Mouse (Mus musculus): ENCODE data around the gene 9130023H24Rik.

Gene 9130023H24Rik

DNA sequence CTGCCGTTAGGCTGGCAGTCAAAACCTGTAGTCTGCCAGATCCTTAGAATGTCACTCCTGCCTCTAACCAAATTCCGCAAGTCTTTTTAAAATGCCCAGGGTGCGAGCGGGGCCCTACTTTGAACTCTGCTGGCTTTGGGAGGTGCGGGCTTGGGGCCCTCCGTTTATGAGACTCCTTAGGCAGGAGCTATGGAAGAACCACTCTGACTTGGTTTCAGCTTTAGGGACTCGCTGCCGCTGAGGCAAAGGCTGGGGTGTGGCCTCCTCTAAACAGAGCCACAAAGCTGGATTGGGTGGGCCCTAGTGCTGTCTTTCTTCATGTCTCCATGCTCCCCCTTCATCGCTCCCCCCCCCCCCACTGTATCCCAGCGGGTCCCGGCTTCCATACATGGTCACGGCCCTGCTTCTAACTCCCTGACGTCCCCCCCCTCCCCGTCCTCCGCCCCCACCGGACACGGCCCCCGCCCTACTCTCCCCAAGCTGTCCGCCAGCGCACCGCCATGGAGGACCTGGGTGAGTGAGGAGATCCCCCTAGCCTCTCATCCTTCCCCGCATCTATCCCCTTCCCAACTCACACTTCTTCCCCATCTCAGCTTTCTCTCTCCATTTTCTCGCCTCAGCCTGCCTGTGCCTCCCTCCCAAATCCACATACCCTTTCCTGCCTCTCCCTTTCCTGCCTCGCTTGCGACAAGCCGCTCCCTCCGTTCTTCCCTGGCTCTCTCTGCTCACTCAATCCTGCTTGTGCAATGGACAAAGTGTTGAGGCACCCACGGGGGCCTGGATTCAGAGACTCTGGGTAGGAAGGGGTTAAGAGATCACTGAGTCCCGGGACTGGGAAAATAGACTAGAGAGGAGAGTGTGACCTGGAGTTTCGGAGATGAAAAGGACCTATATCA lies 8.9 kb upstream of the 9130023H24Rik start, which contains the start of gene Tgfb1i1:
Gene Tgfb1i1, plus strand, starts transcription at position 317 of the 896 bp plus-strand sequence.
- DNase-seq = peak; percentile 98

DNA sequence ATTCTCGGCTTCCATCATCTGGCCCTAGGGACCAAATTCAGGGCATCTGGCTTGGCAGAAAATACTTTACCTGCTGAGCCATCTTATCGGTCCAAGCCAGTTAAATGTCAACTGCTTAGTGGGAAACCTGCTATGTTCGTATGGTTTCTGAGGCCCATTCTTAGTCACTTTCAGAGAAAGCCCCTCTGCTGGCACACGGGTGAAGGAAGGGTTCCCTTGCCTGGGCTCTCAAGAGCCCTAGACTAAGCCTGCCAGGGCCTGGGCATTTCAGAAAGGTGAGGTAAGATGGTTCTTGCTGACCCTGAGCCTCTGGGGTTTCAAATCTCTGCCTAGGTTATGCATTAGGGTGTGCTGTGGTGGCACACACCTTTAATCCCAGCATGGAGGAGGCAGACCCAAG lies 7.7 kb upstream of the 9130023H24Rik start:
- DNase-seq = peak; percentile 77

DNA sequence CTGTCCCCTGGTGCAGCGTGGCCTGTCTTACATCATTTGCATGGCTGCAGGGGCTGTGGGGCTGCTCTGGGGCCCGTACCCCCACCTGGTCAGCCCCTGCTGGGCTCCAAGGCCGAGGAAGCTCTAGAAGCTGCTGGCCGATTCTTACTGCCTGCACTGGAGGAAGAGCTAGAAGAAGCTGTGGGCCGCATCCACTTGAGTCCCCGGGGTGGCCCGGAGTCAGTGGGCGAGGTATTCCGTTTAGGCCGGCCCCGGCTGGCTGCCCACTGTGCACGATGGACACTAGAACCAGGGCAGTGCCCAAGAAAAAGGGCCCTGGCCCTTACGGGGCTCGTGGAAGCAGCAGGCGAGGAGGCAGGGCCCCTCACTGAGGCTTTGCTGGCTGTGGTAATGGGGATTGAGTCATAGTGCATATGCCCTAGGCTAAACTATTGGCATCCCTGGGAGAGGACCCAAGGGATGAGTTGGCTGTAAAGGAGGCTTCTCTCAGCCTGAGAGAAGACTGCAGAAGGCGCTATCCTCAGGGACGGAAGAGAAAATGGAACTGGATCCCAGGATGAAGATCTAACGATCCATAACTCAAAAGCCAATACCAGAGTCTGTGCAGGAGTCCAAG lies 6.7 kb upstream of the 9130023H24Rik start:
- peak; percentile 93 for DNase-seq

DNA sequence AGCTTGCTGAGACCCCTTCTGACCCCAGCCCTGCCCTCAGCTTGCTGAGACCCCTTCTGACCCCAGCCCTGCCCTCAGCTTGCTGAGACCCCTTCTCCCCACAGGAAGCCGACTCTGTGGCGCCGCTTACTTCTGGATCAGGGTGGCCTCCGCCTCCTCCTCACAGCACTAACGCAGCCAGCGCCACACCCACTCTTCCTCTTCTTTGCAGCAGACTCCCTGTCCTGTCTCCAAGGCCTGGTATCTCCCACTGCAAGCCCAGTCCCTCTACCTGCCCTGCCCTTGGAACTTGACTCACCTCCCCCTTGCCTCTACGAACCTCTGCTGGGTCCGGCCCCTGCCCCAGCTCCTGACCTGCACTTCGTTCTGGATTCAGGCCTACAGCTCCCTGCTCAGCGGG lies 6.1 kb upstream of the 9130023H24Rik start:
- DNase-seq = peak; percentile 95

- peak; percentile 90 for DNase-seq
Measured at GRCm38 (mm10) chr7:128242331-128242730, 4.5 kb upstream of the 9130023H24Rik start.

DNA sequence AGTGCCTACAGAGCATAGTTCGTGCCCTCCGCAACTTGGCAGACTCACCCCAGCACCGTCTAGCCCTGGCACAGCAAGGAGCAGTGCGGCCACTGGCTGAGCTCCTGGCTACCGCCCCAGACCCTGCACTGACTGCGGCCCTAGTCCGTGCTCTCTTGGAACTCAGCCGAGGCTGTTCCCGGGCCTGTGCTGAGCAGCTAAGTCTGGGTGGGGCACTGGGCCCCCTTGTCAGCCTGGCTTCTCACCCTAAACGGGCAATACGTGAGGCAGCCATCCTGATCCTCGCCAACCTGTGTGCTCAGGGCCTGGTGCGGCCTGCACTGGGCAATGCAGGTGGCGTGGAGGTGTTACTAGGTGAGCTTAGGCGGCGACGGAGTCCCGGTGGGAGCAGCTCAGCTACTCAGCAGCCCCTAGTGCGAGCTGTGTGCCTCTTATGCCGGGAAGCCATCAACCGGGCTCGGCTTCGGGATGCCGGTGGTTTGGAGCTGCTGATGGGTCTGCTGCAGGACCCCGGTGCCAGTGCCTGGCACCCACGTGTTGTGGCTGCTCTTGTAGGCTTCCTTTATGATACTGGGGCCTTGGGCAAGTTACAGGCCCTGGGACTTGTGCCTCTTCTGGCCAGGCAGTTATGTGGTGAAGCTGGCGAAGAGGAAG lies 2.4 kb upstream of the 9130023H24Rik start:
- DNase-seq = peak; percentile 93

DNA sequence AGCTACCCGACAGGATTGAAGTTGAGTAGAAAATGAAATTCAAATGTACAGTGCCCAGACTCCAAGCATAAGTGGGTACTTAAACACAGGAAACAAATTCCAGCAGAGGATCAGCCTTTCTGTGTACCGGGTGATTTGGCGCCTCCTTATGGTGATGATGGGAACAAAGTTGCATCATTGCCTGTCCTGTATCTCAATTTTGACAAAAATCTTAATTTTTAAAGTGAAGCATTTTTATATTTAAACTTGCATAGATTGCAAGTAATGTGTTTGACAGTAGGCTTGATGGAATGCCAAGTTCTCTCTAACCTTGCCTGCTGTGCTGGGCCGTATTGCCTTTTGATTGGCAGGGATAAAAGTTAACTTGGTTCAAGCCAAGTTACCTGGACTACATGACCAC lies 1.2 kb upstream of the 9130023H24Rik start:
- peak; percentile 87 for DNase-seq

GRCm38 (mm10) chr7:128237593-128237926 lies 271 bp downstream of the 9130023H24Rik start:
- DNase-seq = no peak

DNA sequence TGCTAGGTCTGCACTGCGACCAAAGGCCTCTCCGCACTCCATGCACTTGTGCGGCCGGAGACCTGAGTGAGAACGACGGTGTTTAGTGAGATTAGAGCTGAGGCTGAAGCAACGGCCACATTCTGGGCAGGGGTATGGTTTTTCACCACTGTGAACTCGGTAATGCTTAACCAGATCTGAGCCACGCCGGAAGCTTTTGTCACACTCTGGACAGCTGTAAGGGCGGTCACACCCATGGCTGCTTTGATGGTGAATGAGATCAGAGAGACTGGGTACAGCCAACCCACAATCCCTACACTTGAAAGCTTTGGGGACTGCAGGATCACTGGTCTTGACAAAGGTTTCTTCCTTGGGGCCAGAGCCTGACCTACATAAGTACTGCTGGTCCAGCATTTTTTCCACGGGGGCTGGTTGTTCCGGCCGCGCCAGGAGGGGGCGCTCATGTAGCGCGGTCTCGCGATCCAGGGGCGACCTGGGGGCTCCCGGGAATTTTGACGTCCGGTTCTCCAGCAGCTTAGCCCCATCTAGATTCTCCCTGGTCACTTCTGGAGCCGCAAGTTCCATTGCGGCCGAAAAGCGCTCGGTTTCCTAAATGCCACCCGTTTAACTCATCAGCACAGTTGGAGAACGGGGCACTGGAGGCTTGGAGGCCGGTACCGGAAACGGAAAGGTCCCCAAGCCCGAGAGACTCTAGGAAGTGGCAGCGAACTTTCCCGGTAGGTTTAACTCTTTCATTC lies 807 bp downstream of the 9130023H24Rik start, which contains the start of gene Armc5:
Gene Armc5, plus strand, starts transcription at position 487 of the 737 bp plus-strand sequence.
- peak; percentile 98 for DNase-seq

DNA sequence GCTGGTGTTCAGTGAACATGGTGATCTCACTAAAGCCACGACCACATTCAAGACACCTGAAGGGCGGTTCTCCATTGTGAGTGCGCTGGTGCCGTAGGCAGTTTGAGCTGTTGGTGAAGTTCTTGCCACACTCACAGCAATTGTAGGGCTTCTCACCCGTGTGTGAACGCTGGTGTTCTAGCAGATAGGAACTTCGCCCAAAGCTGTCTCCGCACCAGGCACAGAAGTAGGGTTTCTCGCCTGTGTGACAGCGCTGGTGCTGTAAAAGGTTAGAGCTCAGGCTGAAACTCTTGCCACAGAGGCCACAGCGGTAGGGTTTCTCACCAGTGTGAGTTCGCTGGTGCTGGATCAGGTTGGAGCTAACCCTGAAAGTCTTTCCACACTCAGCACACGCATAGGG lies 1.4 kb downstream of the 9130023H24Rik start:
- DNase-seq = peak; percentile 93

- peak; percentile 79 for DNase-seq
Measured at GRCm38 (mm10) chr7:128235481-128235880, 2.4 kb downstream of the 9130023H24Rik start.

DNA sequence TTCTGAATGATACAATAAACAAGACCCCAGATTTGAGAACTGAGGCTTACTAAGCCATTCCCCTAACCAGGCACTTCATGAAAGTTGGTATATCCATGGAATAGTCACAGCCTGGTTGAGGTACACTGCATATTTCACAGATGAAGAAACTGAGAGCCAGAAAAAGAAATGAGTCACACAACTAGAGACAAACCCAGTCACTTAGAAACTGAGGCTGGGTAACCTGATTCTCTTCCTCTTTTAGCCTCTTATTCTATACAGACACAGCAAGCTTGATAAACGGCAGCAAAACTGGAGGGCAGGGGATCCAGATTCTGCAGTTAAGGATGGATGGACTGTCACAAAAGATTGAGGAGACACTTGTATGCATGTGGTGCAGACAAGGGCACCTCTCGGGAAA lies 3.0 kb downstream of the 9130023H24Rik start:
- peak; percentile 61 for DNase-seq

- peak; percentile 79 for DNase-seq
Measured at GRCm38 (mm10) chr7:128231741-128232140, 6.1 kb downstream of the 9130023H24Rik start.

- DNase-seq = peak; percentile 92
Measured at GRCm38 (mm10) chr7:128220936-128221335, 16.9 kb downstream of the 9130023H24Rik start.

DNA sequence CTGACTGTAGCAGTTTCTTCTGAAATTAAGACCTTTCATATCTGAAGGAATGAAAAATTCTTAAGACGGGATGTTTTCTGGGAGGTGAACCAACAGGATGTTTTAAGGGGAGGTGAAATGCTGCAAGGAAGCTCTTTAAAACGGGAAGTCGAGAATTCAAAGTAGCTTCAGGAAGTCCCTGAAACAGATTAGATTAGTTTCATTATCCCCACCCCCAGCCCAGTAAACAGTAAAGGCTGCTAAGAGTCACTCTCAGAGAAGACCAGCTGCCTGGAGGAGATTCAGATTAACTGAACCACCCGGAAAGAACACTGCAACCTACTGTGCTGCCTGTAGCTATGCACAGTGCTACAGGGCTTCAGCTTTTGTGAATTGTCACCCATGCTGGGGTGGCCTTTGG lies 17.9 kb downstream of the 9130023H24Rik start:
- no peak for DNase-seq

DNA sequence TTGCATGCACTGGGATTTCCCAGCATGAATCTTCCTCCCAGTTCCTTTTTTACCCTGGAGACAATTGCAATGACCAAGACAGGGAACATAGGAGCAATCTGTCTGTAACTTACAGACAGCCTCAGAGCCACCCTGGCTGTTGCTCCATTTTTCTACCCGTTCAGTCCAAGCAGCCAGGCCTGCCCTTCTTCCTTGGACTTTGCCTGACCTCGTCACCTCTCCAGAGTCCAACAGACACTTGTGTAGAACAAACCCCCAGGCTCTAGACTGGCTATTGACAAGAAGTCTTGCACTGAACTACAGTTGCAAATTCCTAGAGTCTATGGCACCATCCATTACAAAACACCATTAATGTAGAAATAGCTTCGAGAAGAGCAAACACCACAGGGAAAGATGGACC lies 28.0 kb downstream of the 9130023H24Rik start:
- DNase-seq = peak; percentile 81

- peak; percentile 89 for DNase-seq
Measured at GRCm38 (mm10) chr7:128208187-128208586, 29.6 kb downstream of the 9130023H24Rik start.

- peak; percentile 98 for DNase-seq
Measured at GRCm38 (mm10) chr7:128206152-128206551, 31.7 kb downstream of the 9130023H24Rik start, which contains the start of gene Cox6a2. Gene Cox6a2 (minus strand): TSS chr7:128206387.

DNA sequence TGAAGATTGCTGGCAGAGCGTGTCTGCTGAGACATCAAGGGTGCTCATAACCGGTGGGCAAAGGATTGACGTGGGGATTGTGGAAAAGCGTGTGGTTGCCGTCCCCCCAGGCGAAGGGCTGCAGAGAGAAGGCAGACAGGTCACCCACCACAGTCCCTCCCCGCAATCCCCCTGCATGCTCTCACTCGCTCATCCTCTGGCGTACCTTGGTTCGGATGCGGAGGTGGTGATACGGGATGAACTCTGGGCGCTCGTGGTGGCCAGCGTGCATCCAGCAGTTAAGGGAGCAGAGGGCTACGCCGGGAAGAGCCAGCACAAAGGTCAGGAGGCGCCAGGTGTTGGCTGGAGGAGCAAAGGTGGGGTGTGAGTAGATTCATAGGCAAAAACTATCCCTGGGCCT lies 32.1 kb downstream of the 9130023H24Rik start:
- DNase-seq = no peak

DNA sequence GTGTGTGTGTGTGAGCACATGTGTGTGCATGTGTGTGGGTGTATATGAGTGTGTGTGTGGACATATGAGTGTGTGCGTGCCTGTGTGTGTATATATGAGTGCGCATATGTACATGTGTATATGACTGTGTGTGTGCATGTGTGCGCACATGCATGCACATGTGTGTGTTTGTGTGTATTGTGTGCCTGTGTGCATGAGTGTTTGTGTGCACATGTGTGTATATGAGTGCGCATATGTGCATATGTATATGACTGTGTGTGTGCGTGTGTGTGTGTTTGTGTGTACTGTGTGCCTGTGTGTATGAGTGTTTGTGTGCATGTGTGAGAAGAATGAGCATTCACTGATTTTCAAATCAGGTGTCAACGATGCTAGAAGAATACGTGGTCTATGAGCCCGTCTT lies 33.7 kb downstream of the 9130023H24Rik start:
- DNase-seq = peak; percentile 80

DNA sequence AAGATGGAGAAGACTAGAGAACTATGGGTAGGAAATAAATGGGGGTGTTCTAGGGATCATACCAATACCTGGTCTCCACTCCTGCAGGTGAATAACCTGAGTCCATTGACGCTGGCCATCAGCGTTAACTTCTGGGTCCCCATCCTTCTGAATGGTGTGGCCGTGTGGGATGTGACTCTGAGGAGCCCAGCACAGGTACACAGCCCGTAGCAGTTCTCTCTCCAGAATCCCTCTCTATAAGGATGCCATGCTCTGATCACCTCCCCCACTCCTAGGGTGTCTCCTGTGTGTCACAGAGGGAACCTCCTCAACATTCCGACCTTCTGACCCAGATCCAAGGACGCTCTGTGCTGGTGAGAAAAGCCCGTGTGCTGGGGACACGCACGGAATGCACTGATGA lies 34.8 kb downstream of the 9130023H24Rik start:
- peak; percentile 91 for DNase-seq

DNA sequence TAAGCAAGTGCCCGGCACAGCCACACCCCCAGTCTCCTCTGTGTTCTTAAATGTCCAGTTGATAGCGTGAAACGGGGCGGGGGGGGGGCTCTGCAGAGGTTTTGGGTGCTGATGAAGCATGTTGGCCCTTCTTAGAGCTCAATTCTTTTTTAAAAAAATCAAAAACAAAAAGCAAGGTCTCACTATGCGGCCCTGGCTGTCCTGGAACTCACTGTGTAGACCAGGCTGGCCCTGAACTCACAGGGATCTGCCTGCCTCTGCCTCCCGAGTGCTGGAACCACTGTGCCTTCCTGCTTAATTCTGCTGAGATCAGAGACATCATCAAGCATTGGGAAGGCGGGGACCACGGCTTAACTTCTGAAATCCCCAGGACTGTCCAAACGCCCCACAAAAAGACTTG lies 36.2 kb downstream of the 9130023H24Rik start:
- DNase-seq = peak; percentile 72

Data from heart, adult 11 months (tissue).